Mouse (Mus musculus): ENCODE data around the gene Gm9573. TPM values are rescaled to one million over a fixed set of nuclear protein-coding genes. Genes with fewer than 3 reads are reported as not detected.

Gene Gm9573
- total and polyA plus RNA-seq, 2 experiments from 2014 or later, result not detected

DNA sequence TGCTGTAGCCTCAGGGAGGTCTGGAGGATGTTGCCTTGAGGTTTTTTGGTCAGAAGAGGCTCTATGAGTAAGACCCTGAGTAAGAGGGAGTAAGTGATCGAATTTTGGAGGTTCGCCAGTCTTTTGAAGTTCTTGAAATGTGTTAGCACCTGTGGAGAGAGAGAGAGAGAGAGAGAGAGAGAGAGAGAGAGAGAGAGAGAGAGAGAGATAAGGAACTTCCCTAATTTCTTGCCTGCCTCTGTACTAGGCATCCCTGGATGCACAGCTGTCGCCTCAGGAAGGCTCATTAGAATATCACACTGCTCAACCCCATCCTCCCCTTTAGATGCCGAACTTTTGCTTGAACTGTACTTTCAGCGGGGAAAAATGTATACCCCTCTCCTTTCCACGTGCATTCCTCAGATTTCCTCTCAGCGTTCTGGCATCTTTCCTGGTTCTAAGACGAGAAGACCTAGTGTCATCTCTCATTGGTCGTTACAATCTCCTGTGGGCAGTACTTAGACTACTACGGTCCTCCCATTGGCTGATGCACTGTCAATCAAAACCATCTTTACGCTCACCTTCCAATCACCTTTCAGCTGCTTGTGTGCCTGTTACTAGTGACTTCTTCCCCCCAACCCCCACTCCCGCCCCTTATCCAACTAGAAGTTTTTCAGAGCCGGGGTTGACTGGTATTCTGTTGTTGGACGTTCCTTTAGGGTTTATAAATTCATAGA lies 12.2 kb upstream of the Gm9573 start:
- Histone ChIP-seq H3K4me2 (ENCODE audit: low read depth, low read length) (peak overlapping the region; percentile 11), H3K36me3 (ENCODE audit: insufficient read depth, low read length) (no peaks in the 10 kb centered on the region), H3K4me3 (ENCODE audit: low read length) (no peak overlapping the region), H3K9me3 (ENCODE audit: low read length) (no peaks in the 10 kb centered on the region), H3K27ac (no peak overlapping the region), H3K27me3 (ENCODE audit: insufficient read depth, low read length) (no peaks in the 10 kb centered on the region), H3K9ac (replicated peaks; ENCODE audit: low read length) (no peak overlapping the region), H3K4me1 (ENCODE audit: insufficient read depth, low read length) (0 out of 2 replicates have a peak, but pooled peaks cover 3% of the 10 kb centered on the region)
- peak; percentile 70; the same call in 1 of the 2 replicates for ATAC-seq
- DNase-seq (ENCODE audit: low spot score), result peak; percentile 81
- TF ChIP-seq CTCF (IDR thresholded peaks at IDR 0.05; ENCODE audit: low read depth), result no peak
- 28% methylated on average over 14 of the region's 14 CpGs for WGBS

GRCm38 (mm10) chr17:35636363-35636762 lies 9.9 kb upstream of the Gm9573 start:
- Histone ChIP-seq H3K9ac (replicated peaks; ENCODE audit: low read length) (no peak overlapping the region), H3K27me3 (ENCODE audit: insufficient read depth, low read length) (no peaks in the 10 kb centered on the region), H3K4me2 (ENCODE audit: low read depth, low read length) (peak overlapping the region; percentile 70), H3K4me1 (ENCODE audit: insufficient read depth, low read length) (0 out of 2 replicates have a peak, but pooled peaks cover 3% of the 10 kb centered on the region), H3K4me3 (ENCODE audit: low read length) (peak overlapping the region; percentile 38; the same call in 1 of the 2 replicates), H3K9me3 (ENCODE audit: low read length) (no peaks in the 10 kb centered on the region), H3K36me3 (ENCODE audit: insufficient read depth, low read length) (no peaks in the 10 kb centered on the region), H3K27ac (no peak overlapping the region)
- no peak; the same call in 1 of the 2 replicates for ATAC-seq
- peak; percentile 41 for DNase-seq (ENCODE audit: low spot score)
- no peak for TF ChIP-seq CTCF (IDR thresholded peaks at IDR 0.05; ENCODE audit: low read depth)
- 35% methylated on average over 5 of the region's 5 CpGs for WGBS

DNA sequence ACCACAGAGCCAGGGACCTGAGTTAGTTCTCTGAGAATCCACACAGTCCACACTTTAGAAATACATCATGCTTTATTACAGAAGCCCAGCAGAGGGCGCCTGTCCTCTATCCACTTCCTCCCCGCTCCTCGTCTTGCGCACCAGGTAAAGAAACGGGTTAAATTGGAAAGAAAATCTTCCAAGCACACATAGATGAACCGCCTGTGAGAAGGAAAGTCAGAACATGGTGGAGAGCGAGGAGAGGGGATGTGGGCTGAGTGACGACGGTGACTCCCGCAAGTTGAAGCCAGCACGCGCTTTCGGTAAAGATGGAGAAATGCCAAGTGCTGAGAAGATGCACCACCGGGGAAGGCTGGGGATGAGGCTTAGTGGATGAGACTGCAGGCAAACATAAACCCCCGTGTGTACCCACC lies 9.3 kb upstream of the Gm9573 start:
- DNase-seq (ENCODE audit: low spot score) (peak; percentile 89), ATAC-seq (peak; percentile 85)
- H3K27ac ChIP-seq, result peak overlapping the region; percentile 68; the same call in 1 of the 2 replicates
- H3K4me1 ChIP-seq (ENCODE audit: insufficient read depth, low read length), result 0 out of 2 replicates have a peak, but pooled peaks cover 3% of the 10 kb centered on the region
- TF ChIP-seq CTCF (IDR thresholded peaks at IDR 0.05; ENCODE audit: low read depth), result peak; percentile 80
- H3K9me3 ChIP-seq (ENCODE audit: low read length), result no peaks in the 10 kb centered on the region
- WGBS, result under 1% methylated on average over 15 of the region's 15 CpGs
- H3K4me3 ChIP-seq (ENCODE audit: low read length), result peak overlapping the region; percentile 38
- no peaks in the 10 kb centered on the region for H3K27me3 ChIP-seq (ENCODE audit: insufficient read depth, low read length)
- H3K4me2 ChIP-seq (ENCODE audit: low read depth, low read length), result peak overlapping the region; percentile 70
- H3K9ac ChIP-seq (replicated peaks; ENCODE audit: low read length), result peak overlapping the region; percentile 49; the same call in 1 of the 2 replicates
- H3K36me3 ChIP-seq (ENCODE audit: insufficient read depth, low read length), result no peaks in the 10 kb centered on the region

- 77% methylated on average over 3 of the region's 3 CpGs for WGBS
- ATAC-seq (peak; percentile 28; the same call in 1 of the 2 replicates), DNase-seq (ENCODE audit: low spot score) (peak; percentile 40)
- Histone ChIP-seq H3K36me3 (ENCODE audit: insufficient read depth, low read length) (no peaks in the 10 kb centered on the region), H3K4me3 (ENCODE audit: low read length) (no peak overlapping the region), H3K27ac (no peak overlapping the region), H3K9me3 (ENCODE audit: low read length) (no peaks in the 10 kb centered on the region), H3K9ac (replicated peaks; ENCODE audit: low read length) (no peak overlapping the region), H3K4me2 (ENCODE audit: low read depth, low read length) (no peak overlapping the region), H3K4me1 (ENCODE audit: insufficient read depth, low read length) (0 out of 2 replicates have a peak, but pooled peaks cover 3% of the 10 kb centered on the region), H3K27me3 (ENCODE audit: insufficient read depth, low read length) (no peaks in the 10 kb centered on the region)
- peak; percentile 56 for TF ChIP-seq CTCF (IDR thresholded peaks at IDR 0.05; ENCODE audit: low read depth)
These were observed 8.8 kb upstream of the Gm9573 start for GRCm38 (mm10) chr17:35635202-35635601.

- peak; percentile 61 for DNase-seq (ENCODE audit: low spot score)
- peak; percentile 50; the same call in 1 of the 2 replicates for ATAC-seq
- Histone ChIP-seq H3K9ac (replicated peaks; ENCODE audit: low read length) (no peak overlapping the region), H3K36me3 (ENCODE audit: insufficient read depth, low read length) (no peaks in the 10 kb centered on the region), H3K4me3 (ENCODE audit: low read length) (no peak overlapping the region), H3K4me1 (ENCODE audit: insufficient read depth, low read length) (0 out of 2 replicates have a peak, but pooled peaks cover 3% of the 10 kb centered on the region), H3K4me2 (ENCODE audit: low read depth, low read length) (no peak overlapping the region), H3K27ac (peak overlapping the region; percentile 45; the same call in 1 of the 2 replicates), H3K27me3 (ENCODE audit: insufficient read depth, low read length) (no peaks in the 10 kb centered on the region), H3K9me3 (ENCODE audit: low read length) (no peaks in the 10 kb centered on the region)
- WGBS, result 12% methylated on average over 1 of the region's 1 CpGs
- peak; percentile 68 for TF ChIP-seq CTCF (IDR thresholded peaks at IDR 0.05; ENCODE audit: low read depth)
These were observed 7.6 kb upstream of the Gm9573 start for GRCm38 (mm10) chr17:35633992-35634391.

DNA sequence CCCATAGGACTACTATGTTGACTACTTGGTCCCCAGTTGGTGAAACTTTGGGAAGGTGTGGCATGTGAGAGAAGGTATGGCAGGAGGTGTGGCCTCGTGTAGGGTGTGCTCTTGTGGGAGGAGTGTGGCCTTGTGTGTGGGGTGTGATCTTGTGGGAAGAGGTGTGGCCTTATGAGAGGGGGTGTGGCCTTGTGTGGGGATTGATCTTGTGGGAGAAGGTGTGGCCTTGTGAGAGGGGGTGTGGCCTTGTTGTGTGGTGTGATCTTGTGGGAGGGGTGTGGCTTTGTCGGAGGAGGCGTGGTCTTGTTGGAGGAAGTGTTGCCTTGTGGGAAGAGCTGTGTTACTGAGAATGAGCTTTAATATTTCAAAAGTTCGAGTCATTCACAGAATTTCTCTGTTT lies 9.3 kb downstream of the Gm9573 start:
- no peak overlapping the region for H3K9ac ChIP-seq (replicated peaks; ENCODE audit: low read length)
- H3K36me3 ChIP-seq (ENCODE audit: insufficient read depth, low read length), result no peaks in the 10 kb centered on the region
- no peak for DNase-seq (ENCODE audit: low spot score)
- 79% methylated on average over 4 of the region's 4 CpGs for WGBS
- ATAC-seq, result no peak
- no peaks in the 10 kb centered on the region for H3K27me3 ChIP-seq (ENCODE audit: insufficient read depth, low read length)
- H3K27ac ChIP-seq, result no peak overlapping the region
- H3K4me3 ChIP-seq (ENCODE audit: low read length), result no peak overlapping the region
- TF ChIP-seq CTCF (IDR thresholded peaks at IDR 0.05; ENCODE audit: low read depth), result no peak
- no peak overlapping the region for H3K4me2 ChIP-seq (ENCODE audit: low read depth, low read length)
- H3K4me1 ChIP-seq (ENCODE audit: insufficient read depth, low read length), result no peaks in the 10 kb centered on the region
- no peaks in the 10 kb centered on the region for H3K9me3 ChIP-seq (ENCODE audit: low read length)

All from hindbrain, postnatal 0 days (tissue).